Mouse (Mus musculus) heart, embryonic 15.5 days (tissue): ENCODE measurements around the gene Atp5b. TPM values are rescaled to one million over a fixed set of nuclear protein-coding genes. Genes with fewer than 3 reads are reported as not detected.
"Not testable (repeated sequence)": the region's sequence is repeated elsewhere in the genome, so short reads cannot be mapped to it uniquely, and the experiment has no call there.

Experiments used
- ATAC-seq: fragments of 200-750 bp; cut with Nextera tagmentation; replicated peaks from 2 replicates; pipeline ENCODE4 v1.8.0; 2017; ENCODE audit warnings: low read depth, moderate TSS enrichment; ENCODE audit not compliant: insufficient number of reproducible peaks, insufficient read depth, low FRiP score
- H3K27ac ChIP-seq: fragments of 300-500 bp; sonication (generic); 2 replicates; pipeline ENCODE4 v1.5.1; 2015; ENCODE audit warnings: mild to moderate bottlenecking, inconsistent platforms
- H3K27me3 ChIP-seq: fragments of 300-500 bp; sonication (generic); 2 replicates; pipeline ENCODE4 v1.6.1; 2015; ENCODE audit warnings: inconsistent platforms
- H3K36me3 ChIP-seq: fragments of 300-500 bp; sonication (generic); 2 replicates; pipeline ENCODE4 v1.6.1; 2015; ENCODE audit warnings: mild to moderate bottlenecking, inconsistent platforms
- H3K4me1 ChIP-seq: fragments of 300-500 bp; sonication (generic); replicated peaks from 2 replicates; pipeline ENCODE4 v1.6.1; 2015; ENCODE audit warnings: inconsistent platforms
- H3K4me2 ChIP-seq: fragments of 300-500 bp; sonication (generic); 2 replicates; pipeline ENCODE4 v1.6.1; 2015; ENCODE audit warnings: inconsistent platforms, mild to moderate bottlenecking, moderate library complexity
- H3K4me3 ChIP-seq: fragments of 300-500 bp; sonication (generic); 2 replicates; pipeline ENCODE4 v1.5.1; 2015; ENCODE audit warnings: mild to moderate bottlenecking, inconsistent platforms
- H3K9ac ChIP-seq: fragments of 300-500 bp; sonication (generic); 2 replicates; pipeline ENCODE4 v1.6.1; 2015; ENCODE audit warnings: mild to moderate bottlenecking, inconsistent platforms
- H3K9me3 ChIP-seq: fragments of 300-500 bp; sonication (generic); replicated peaks from 2 replicates; pipeline ENCODE4 v1.6.1; 2016; ENCODE audit warnings: inconsistent platforms
- WGBS: fragments of 180-500 bp; shearing (Covaris S2); methylation state at CpG from one replicate; pipeline ENCODE4 v1.1.7; 2015; ENCODE audit warnings: mixed read lengths; 5-methylcytosine and 5-hydroxymethylcytosine counted together
- polyA plus RNA-seq: library from polyadenylated mRNA; unstranded; fragments of >200 nt; fragmentation: Nextera tagmentation; extraction: Ambion mirVana; gene quantifications from 2 replicates; pipeline ENCODE4 v1.2.1, GENCODE M21; 2015

Gene Atp5b
- polyA plus RNA-seq, 1 experiment from 2014 or later: 6,121 TPM

- Histone ChIP-seq H3K9me3 (no peaks in the 10 kb centered on the region), H3K27me3 (no peaks in the 10 kb centered on the region), H3K27ac (no peak overlapping the region), H3K9ac (no peak overlapping the region), H3K36me3 (peaks cover 52% of the 10 kb centered on the region), H3K4me1 (no peaks in the 10 kb centered on the region), H3K4me2 (no peak overlapping the region), H3K4me3 (no peak overlapping the region)
- ATAC-seq: no peak
- WGBS: 81% methylated on average over 2 of the region's 2 CpGs
These were observed 32.7 kb upstream of the Atp5b start for GRCm38 (mm10) chr10:128050355-128050754.

GRCm38 (mm10) chr10:128051589-128051988 lies 31.5 kb upstream of the Atp5b start:
- peaks cover 40% of the 10 kb centered on the region for H3K36me3 ChIP-seq
- ATAC-seq: no peak
- no peaks in the 10 kb centered on the region for H3K9me3 ChIP-seq
- H3K27ac ChIP-seq: no peak overlapping the region
- no peaks in the 10 kb centered on the region for H3K27me3 ChIP-seq
- H3K4me3 ChIP-seq: no peak overlapping the region
- 90% methylated on average over 5 of the region's 5 CpGs for WGBS
- no peak overlapping the region for H3K4me2 ChIP-seq
- no peak overlapping the region for H3K9ac ChIP-seq
- H3K4me1 ChIP-seq: no peaks in the 10 kb centered on the region

- WGBS: 95% methylated on average over 1 of the region's 2 CpGs
- not testable (repeated sequence) for ATAC-seq, H3K9me3 ChIP-seq, H3K4me1 ChIP-seq, H3K9ac ChIP-seq, H3K4me3 ChIP-seq, H3K4me2 ChIP-seq, H3K27me3 ChIP-seq, H3K27ac ChIP-seq
- H3K36me3 ChIP-seq: peaks cover 35% of the 10 kb centered on the region
These were observed 30.9 kb upstream of the Atp5b start for GRCm38 (mm10) chr10:128052136-128052535.

- 93% methylated on average over 8 of the region's 8 CpGs for WGBS
- Histone ChIP-seq H3K36me3 (peaks cover 28% of the 10 kb centered on the region), H3K4me2 (no peak overlapping the region), H3K4me3 (no peak overlapping the region), H3K27ac (no peak overlapping the region), H3K27me3 (no peaks in the 10 kb centered on the region), H3K4me1 (peaks cover 3% of the 10 kb centered on the region), H3K9ac (no peak overlapping the region), H3K9me3 (no peaks in the 10 kb centered on the region)
- ATAC-seq: no peak
These were observed 30.1 kb upstream of the Atp5b start for GRCm38 (mm10) chr10:128053001-128053400.

GRCm38 (mm10) chr10:128058184-128058583 lies 24.9 kb upstream of the Atp5b start:
- H3K27ac ChIP-seq: peak overlapping the region; percentile 98
- H3K4me3 ChIP-seq: peak overlapping the region; percentile 84
- peaks cover 22% of the 10 kb centered on the region for H3K4me1 ChIP-seq
- ATAC-seq: no peak; the same call in 1 of the 2 replicates
- 1% methylated on average over 18 of the region's 18 CpGs for WGBS
- peak overlapping the region; percentile 76 for H3K9ac ChIP-seq
- no peaks in the 10 kb centered on the region for H3K9me3 ChIP-seq
- H3K27me3 ChIP-seq: no peaks in the 10 kb centered on the region
- H3K4me2 ChIP-seq: peak overlapping the region; percentile 85
- no peaks in the 10 kb centered on the region for H3K36me3 ChIP-seq

GRCm38 (mm10) chr10:128058601-128059151 lies 24.4 kb upstream of the Atp5b start, which contains the start of gene Ptges3:
TSS of gene Ptges3 (plus strand) at chr10:128058954.
- H3K36me3 ChIP-seq: no peaks in the 10 kb centered on the region; the same call in 1 of the 2 replicates
- under 1% methylated on average over 49 of the region's 72 CpGs for WGBS
- peak within 1 kb of the TSS; percentile 83 for H3K9ac ChIP-seq
- peak; percentile 92 for ATAC-seq
- H3K4me3 ChIP-seq: peak within 1 kb of the TSS; percentile 84
- peak within 1 kb of the TSS; percentile 98 for H3K27ac ChIP-seq
- H3K4me1 ChIP-seq: peaks cover 22% of the 10 kb centered on the region
- H3K27me3 ChIP-seq: no peaks in the 10 kb centered on the region
- H3K4me2 ChIP-seq: peak within 1 kb of the TSS; percentile 85
- no peaks in the 10 kb centered on the region for H3K9me3 ChIP-seq

GRCm38 (mm10) chr10:128059207-128059981 lies 23.7 kb upstream of the Atp5b start:
- peaks cover 4% of the 10 kb centered on the region; the same call in 1 of the 2 replicates for H3K36me3 ChIP-seq
- peaks cover 24% of the 10 kb centered on the region for H3K4me1 ChIP-seq
- peak overlapping the region; percentile 83 for H3K9ac ChIP-seq
- peak overlapping the region; percentile 98 for H3K27ac ChIP-seq
- peak overlapping the region; percentile 85 for H3K4me2 ChIP-seq
- WGBS: under 1% methylated on average over 43 of the region's 62 CpGs
- no peaks in the 10 kb centered on the region for H3K9me3 ChIP-seq
- H3K27me3 ChIP-seq: no peaks in the 10 kb centered on the region
- H3K4me3 ChIP-seq: peak overlapping the region; percentile 84
- ATAC-seq: peak; percentile 57

GRCm38 (mm10) chr10:128061109-128061508 lies 22.0 kb upstream of the Atp5b start:
- 85% methylated on average over 5 of the region's 5 CpGs for WGBS

GRCm38 (mm10) chr10:128062221-128062989 lies 20.7 kb upstream of the Atp5b start:
- ATAC-seq: no peak
- H3K27ac ChIP-seq: no peak overlapping the region
- H3K9ac ChIP-seq: no peak overlapping the region
- no peaks in the 10 kb centered on the region for H3K27me3 ChIP-seq
- no peaks in the 10 kb centered on the region for H3K9me3 ChIP-seq
- H3K4me3 ChIP-seq: no peak overlapping the region
- H3K36me3 ChIP-seq: peaks cover 4% of the 10 kb centered on the region; the same call in 1 of the 2 replicates
- 93% methylated on average over 6 of the region's 6 CpGs for WGBS
- peaks cover 24% of the 10 kb centered on the region for H3K4me1 ChIP-seq
- no peak overlapping the region for H3K4me2 ChIP-seq

More at GRCm38 (mm10) chr10:128061109-128061508, 22.0 kb upstream of the Atp5b start:
- Histone ChIP-seq H3K4me2 (peak overlapping the region; percentile 85), H3K4me3 (peak overlapping the region; percentile 84), H3K9me3 (no peaks in the 10 kb centered on the region), H3K27me3 (no peaks in the 10 kb centered on the region), H3K27ac (no peak overlapping the region), H3K4me1 (peaks cover 24% of the 10 kb centered on the region), H3K9ac (peak overlapping the region; percentile 83; the same call in 1 of the 2 replicates), H3K36me3 (peaks cover 4% of the 10 kb centered on the region; the same call in 1 of the 2 replicates)
- ATAC-seq: no peak

- Histone ChIP-seq H3K4me2 (no peak overlapping the region), H3K27ac (no peak overlapping the region), H3K9ac (no peak overlapping the region), H3K27me3 (no peaks in the 10 kb centered on the region), H3K9me3 (no peaks in the 10 kb centered on the region), H3K36me3 (peaks cover 24% of the 10 kb centered on the region), H3K4me3 (no peak overlapping the region), H3K4me1 (peaks cover 16% of the 10 kb centered on the region)
- ATAC-seq: no peak
- WGBS: 79% methylated on average over 5 of the region's 5 CpGs
These were observed 17.0 kb upstream of the Atp5b start for GRCm38 (mm10) chr10:128066072-128066471.

GRCm38 (mm10) chr10:128069201-128069600 lies 13.9 kb upstream of the Atp5b start:
- 80% methylated on average over 4 of the region's 4 CpGs for WGBS
- no peak overlapping the region for H3K4me3 ChIP-seq
- H3K27me3 ChIP-seq: no peaks in the 10 kb centered on the region
- peaks cover 5% of the 10 kb centered on the region; the same call in 1 of the 2 replicates for H3K4me1 ChIP-seq
- H3K9me3 ChIP-seq: no peaks in the 10 kb centered on the region
- no peak overlapping the region for H3K9ac ChIP-seq
- H3K27ac ChIP-seq: no peak overlapping the region
- no peak for ATAC-seq
- H3K36me3 ChIP-seq: peaks cover 51% of the 10 kb centered on the region
- no peak overlapping the region for H3K4me2 ChIP-seq
